Mouse (Mus musculus): ENCODE data around the gene Spred2.

Spred2 gene

GRCm38 (mm10) chr11:19959006-19959405, 34.8 kb downstream of the Spred2 start:
- no peak for DNase-seq

GRCm38 (mm10) chr11:19959897-19960296, 35.7 kb downstream of the Spred2 start:
- DNase-seq: no peak

- no peak for DNase-seq
These were observed 36.4 kb downstream of the Spred2 start for GRCm38 (mm10) chr11:19960541-19960940.

GRCm38 (mm10) chr11:19961088-19961487, 36.9 kb downstream of the Spred2 start:
- DNase-seq: no peak

GRCm38 (mm10) chr11:19961766-19962365, 37.7 kb downstream of the Spred2 start:
- no peak for DNase-seq

- no peak for DNase-seq
These were observed 38.6 kb downstream of the Spred2 start for GRCm38 (mm10) chr11:19962796-19963195.

- no peak for DNase-seq
These were observed 39.6 kb downstream of the Spred2 start for GRCm38 (mm10) chr11:19963717-19964141.

GRCm38 (mm10) chr11:19964333-19964732, 40.2 kb downstream of the Spred2 start:
- DNase-seq: no peak

GRCm38 (mm10) chr11:19965037-19965611, 40.9 kb downstream of the Spred2 start:
- no peak for DNase-seq

GRCm38 (mm10) chr11:19965664-19966063, 41.5 kb downstream of the Spred2 start:
- DNase-seq: no peak

GRCm38 (mm10) chr11:19966294-19966693, 42.1 kb downstream of the Spred2 start:
- DNase-seq: no peak

GRCm38 (mm10) chr11:19969584-19969983, 45.4 kb downstream of the Spred2 start:
- no peak for DNase-seq

- no peak for DNase-seq
These were observed 48.0 kb downstream of the Spred2 start for GRCm38 (mm10) chr11:19971954-19972750.

GRCm38 (mm10) chr11:19973032-19973790, 49.0 kb downstream of the Spred2 start:
- no peak for DNase-seq

GRCm38 (mm10) chr11:19976032-19976431, 51.9 kb downstream of the Spred2 start:
- no peak for DNase-seq

- no peak for DNase-seq
These were observed 53.5 kb downstream of the Spred2 start for GRCm38 (mm10) chr11:19977687-19978086.

- no peak for DNase-seq
These were observed 55.2 kb downstream of the Spred2 start for GRCm38 (mm10) chr11:19979338-19979737.

- DNase-seq: no peak
These were observed 57.9 kb downstream of the Spred2 start for GRCm38 (mm10) chr11:19982113-19982512.

GRCm38 (mm10) chr11:19982779-19983178, 58.6 kb downstream of the Spred2 start:
- DNase-seq: no peak

GRCm38 (mm10) chr11:19983298-19983697, 59.1 kb downstream of the Spred2 start:
- DNase-seq: no peak

GRCm38 (mm10) chr11:19984029-19984428, 59.9 kb downstream of the Spred2 start:
- no peak for DNase-seq

GRCm38 (mm10) chr11:19985283-19985854, 61.2 kb downstream of the Spred2 start:
- no peak for DNase-seq

GRCm38 (mm10) chr11:19986443-19986861, 62.3 kb downstream of the Spred2 start:
- DNase-seq: no peak

All from cerebellum, adult 8-10 months (tissue).